Mouse (Mus musculus): ENCODE results near the gene Eya3.

DNA sequence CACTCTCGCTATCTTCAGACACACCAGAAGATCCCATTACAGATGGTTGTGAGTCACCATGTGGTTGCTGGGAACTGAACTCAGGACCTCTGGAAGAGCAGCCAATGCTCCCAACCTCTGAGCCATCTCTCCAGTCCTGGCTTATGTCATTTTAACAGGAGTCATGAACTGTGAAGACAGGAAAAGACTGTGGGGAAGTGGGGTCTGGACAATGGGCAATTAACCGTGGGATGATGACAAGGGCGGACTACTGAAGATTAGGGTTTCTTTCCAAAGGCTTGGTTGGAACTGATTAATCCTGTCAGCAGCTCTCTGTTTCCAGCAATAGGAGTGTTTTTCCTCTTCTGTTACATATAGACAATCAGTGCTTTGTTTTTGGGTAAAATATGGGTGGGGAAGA lies 39.0 kb upstream of the Eya3 start:
- TF ChIP-seq MAX (IDR thresholded peaks at IDR 0.05) (no peak), CTCF (IDR thresholded peaks at IDR 0.05; ENCODE audit: control insufficient read depth, insufficient read depth, insufficient read length) (no peak), MYOD1 (IDR thresholded peaks at IDR 0.05; ENCODE audit: control insufficient read depth, insufficient read length, low read depth) (no peak), USF1 (IDR thresholded peaks at IDR 0.05; ENCODE audit: low read depth) (no peak)
